Mouse (Mus musculus) NIH3T3 (cell line): ENCODE data around the gene Defb9.
"Not testable (repeated sequence)": the region's sequence is repeated elsewhere in the genome, so short reads cannot be mapped to it uniquely, and the experiment has no call there.

Experiments
- DNase-seq: peaks from one replicate; pipeline ENCODE4 v3.0.0-alpha.2; 2012; ENCODE audit warnings: low read depth

Gene Defb9

GRCm38 (mm10) chr8:21885321-21885720, at the start of gene Defb9:
Gene Defb9 (minus strand): TSS chr8:21885421.
- not testable (repeated sequence) for DNase-seq

DNA sequence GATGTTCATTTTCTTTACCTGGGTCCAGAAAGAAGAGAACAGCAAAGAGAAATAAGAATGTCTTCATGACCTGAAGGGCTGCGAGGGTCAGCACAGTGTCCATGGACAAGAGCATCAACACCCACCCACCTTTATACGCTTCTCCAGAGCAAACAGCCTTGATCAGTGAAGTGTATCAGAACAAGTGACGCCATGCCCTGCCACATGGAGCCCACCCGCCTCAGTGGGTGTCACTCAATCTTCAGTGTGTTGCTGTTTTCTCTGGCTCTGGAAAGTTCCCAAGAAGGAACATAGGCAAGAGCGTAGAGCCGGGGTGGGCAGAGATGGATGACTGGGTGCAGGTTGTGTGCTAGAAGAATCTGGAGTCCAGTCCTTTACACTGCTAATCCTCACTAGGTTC, 47.4 kb upstream of the Defb9 start, which contains the start of gene Defb15:
Gene Defb15, minus strand, starts transcription at position 101 of the 400 bp plus-strand sequence.
- no peak for DNase-seq

DNA sequence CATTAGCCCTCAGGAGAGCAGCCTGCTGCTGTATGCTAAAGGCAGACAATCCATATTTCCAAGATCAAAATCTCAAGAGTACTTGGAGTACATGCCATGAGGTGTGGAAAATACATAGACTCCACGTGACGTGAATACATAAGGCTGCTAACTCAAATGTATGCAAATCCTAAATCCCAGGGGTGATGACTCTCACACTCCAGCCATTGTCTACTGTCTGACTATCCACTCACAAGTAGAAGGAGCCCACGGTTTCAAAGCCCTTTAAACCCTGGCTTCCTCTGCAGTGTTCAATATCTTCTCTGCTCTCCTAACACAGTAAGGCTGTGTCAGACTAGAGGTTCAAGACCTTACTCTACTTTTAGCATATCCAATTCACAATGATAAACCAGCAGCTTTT, 45.5 kb upstream of the Defb9 start:
- not testable (repeated sequence) for DNase-seq

GRCm38 (mm10) chr8:21915625-21916024, 30.4 kb upstream of the Defb9 start:
- no peak for DNase-seq

- DNase-seq: no peak
These were observed 27.3 kb upstream of the Defb9 start for GRCm38 (mm10) chr8:21912554-21912953.

DNA sequence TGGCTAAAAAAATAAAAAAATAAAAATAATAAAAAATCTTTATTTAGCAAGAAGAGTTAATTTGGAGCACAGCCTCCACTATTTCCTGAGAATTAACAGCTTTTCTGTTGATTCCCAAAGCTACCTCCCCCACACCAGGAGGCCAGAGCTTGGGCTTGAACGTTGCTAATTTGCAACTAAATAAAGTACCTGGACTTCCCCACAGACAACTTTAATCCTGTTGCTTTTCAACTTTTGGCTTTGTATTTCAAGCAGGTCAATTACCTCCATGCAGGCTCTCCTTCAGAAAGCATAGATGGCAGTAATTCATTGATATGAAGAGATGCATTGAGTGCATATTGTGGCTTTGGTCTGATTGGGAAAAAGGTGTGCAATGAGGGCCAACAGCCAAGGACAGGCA, 26.7 kb upstream of the Defb9 start:
- DNase-seq: no peak

GRCm38 (mm10) chr8:21906290-21906689, 21.1 kb upstream of the Defb9 start, which contains the start of gene Defb11:
Gene Defb11 (minus strand): TSS chr8:21906412.
- not testable (repeated sequence) for DNase-seq

DNA sequence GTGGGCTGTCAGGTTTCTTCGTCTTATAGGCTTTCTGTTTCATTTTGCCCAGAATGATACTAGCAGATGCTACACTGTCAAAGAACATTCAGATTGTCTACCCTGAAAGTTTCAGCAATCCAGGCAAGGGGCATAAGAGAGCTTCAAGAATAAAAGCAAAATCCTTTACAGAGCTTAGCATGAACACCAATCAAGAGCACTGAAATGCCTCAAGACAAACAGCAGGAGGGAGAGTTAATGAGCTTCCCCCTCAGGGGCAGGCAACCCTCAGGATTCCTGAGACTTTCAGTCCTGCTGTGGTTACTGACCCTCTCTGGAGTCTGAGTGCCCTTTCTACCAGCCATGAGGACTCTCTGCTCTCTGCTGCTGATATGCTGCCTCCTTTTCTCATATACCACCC, 26.6 kb downstream of the Defb9 start, which contains the start of gene Defb10:
Gene Defb10, plus strand, starts transcription at position 316 of the 400 bp plus-strand sequence.
- not testable (repeated sequence) for DNase-seq
